Mouse (Mus musculus) stomach, postnatal 0 days (tissue): Measurements from ENCODE around the gene Colq.

ENCODE experiments used
- CTCF ChIP-seq: IDR thresholded peaks from 2 replicates; pipeline ENCODE4 v1.5.1; 2016; ENCODE audit warnings: antibody characterized with exemption, low read depth, mild to moderate bottlenecking, moderate library complexity
- EP300 ChIP-seq: optimal IDR thresholded peaks from 2 replicates; pipeline ENCODE3; 2016; ENCODE audit warnings: antibody characterized with exemption

- TF ChIP-seq CTCF (no peak), EP300 (no peak)
Measured at GRCm38 (mm10) chr14:31593036-31593435, 1.9 kb upstream of the Colq start.
